ENCODE assay signal across 8 mouse cellular contexts in genomic region chr17:74846031-74846891, GRCm38 (mm10).
DNase-seq lines count a peak whose midpoint lies in the region; ATAC-seq and TF ChIP-seq lines count a peak whose summit lies in the region.

No protein-coding gene starts in this region.

- no peak overlapping the region for H3K4me2 ChIP-seq in neural tube, embryonic 15.5 days

- no peak overlapping the region for H3K9ac ChIP-seq in neural tube, embryonic 15.5 days (replicated peaks)

- H3K27me3 ChIP-seq in neural tube, embryonic 15.5 days (replicated peaks) = no peaks in the 10 kb centered on the region
- no peaks in the 10 kb centered on the region for H3K27me3 ChIP-seq in thymus, adult 2 months (ENCODE audit: control insufficient read depth, insufficient read depth, low read length)

- 49% methylated on average over 10 of the region's 10 CpGs for WGBS in neural tube, embryonic 15.5 days
- 90% methylated on average over 10 of the region's 10 CpGs for WGBS in thymus, adult 2 months

- TF ChIP-seq POLR2A in thymus, adult 2 months (IDR thresholded peaks at IDR 0.05; ENCODE audit: control insufficient read depth, extremely low read depth, insufficient read depth, low read length, poor library complexity) = no peak

- no peaks in the 10 kb centered on the region for H3K9me3 ChIP-seq in neural tube, embryonic 15.5 days (replicated peaks)

- DNase-seq in neural tube, embryonic 10.5 days (ENCODE audit: extremely low spot score, low spot score) = peak; percentile 43
- DNase-seq in heart, adult 18-20 months = peak; percentile 72 to 86
- peak; percentile 35 to 46 for DNase-seq in kidney, postnatal 25 days
- peak; percentile 49 for DNase-seq in mesoderm, embryonic 11.5 days (ENCODE audit: low read depth, low spot score)
- no peak for DNase-seq in cerebellum, postnatal 4 days (ENCODE audit: low spot score in 2 of 2)
- DNase-seq in thymus, adult 2 months = no peak

- ATAC-seq in neural tube, embryonic 15.5 days (ENCODE audit: low FRiP score) = no peak
- ATAC-seq in inflammation-experienced regulatory T-cells, adult 6 months = no peak

- no peaks in the 10 kb centered on the region for H3K4me1 ChIP-seq in neural tube, embryonic 15.5 days
- H3K4me1 ChIP-seq in thymus, adult 2 months (replicated peaks; ENCODE audit: control insufficient read depth, insufficient read depth, low read length) = no peaks in the 10 kb centered on the region

- H3K27ac ChIP-seq in neural tube, embryonic 15.5 days (replicated peaks) = no peak overlapping the region
- no peak overlapping the region for H3K27ac ChIP-seq in thymus, adult 2 months (ENCODE audit: control insufficient read depth, insufficient read depth, low read length)

- H3K4me3 ChIP-seq in neural tube, embryonic 15.5 days (replicated peaks) = no peak overlapping the region
- H3K4me3 ChIP-seq in thymus, adult 2 months (ENCODE audit: control insufficient read depth, insufficient read depth, low read length) = no peak overlapping the region

- TF ChIP-seq CTCF in thymus, adult 2 months (IDR thresholded peaks at IDR 0.05; ENCODE audit: borderline replicate concordance, control insufficient read depth, extremely low read depth, insufficient read depth, low read length, poor library complexity) = no peak

- no peaks in the 10 kb centered on the region for H3K36me3 ChIP-seq in neural tube, embryonic 15.5 days
- no peaks in the 10 kb centered on the region for H3K36me3 ChIP-seq in thymus, adult 2 months (ENCODE audit: control insufficient read depth, insufficient read depth, low read length)

Comparison
In these comparisons a context has a peak if more than half of its experiments do, and no peak if none do; other contexts are left out.
1. DNase-seq: peak in neural tube, embryonic 10.5 days (single experiment), heart, adult 18-20 months (2 of 2), kidney, postnatal 25 days (2 of 2) and mesoderm, embryonic 11.5 days (single experiment); none in cerebellum, postnatal 4 days (0 of 2) and thymus, adult 2 months (single experiment).